In the genomic region with DNA sequence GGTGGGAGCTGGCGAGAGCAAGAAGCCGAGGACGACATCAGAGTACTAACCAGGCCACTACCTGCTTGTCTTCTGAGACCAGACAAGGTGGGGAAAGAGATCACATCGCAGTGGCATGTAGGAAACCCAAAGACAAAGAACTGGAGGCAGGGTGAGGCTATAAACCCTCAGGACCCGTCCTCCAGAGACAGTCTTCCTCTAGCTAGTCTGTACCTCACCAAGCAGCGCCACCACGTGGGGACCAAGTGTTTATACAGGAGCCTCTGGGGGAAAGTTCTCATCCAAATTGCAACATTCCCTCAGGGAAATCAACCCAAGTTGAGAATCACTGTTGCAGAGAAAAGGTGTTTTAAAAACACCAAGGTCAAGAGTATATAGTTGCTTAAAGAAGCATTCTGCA, we compare ENCODE assay signal across 19 mouse cellular contexts. TPM values are rescaled to one million over a fixed set of nuclear protein-coding genes. Genes with fewer than 3 reads are reported as not detected.
DNase-seq lines count a peak whose midpoint lies in the region; ATAC-seq and TF ChIP-seq lines count a peak whose summit lies in the region.
"Had no signal": no experiment of that assay in that cellular context is flagged by ENCODE, and none has a peak within 500 bp of the region (broad histone marks: within the 10 kb centered on the region; RNA-seq: fewer than 3 reads in every experiment).

No protein-coding gene starts in this region.

- H3K4me2 ChIP-seq in hindbrain, postnatal 0 days (ENCODE audit: low read depth, low read length), result no peak overlapping the region
- H3K4me2 ChIP-seq in hindbrain, embryonic 14.5 days (replicated peaks), result no peak overlapping the region
- H3K4me2 ChIP-seq: embryonic facial prominence, embryonic 15.5 days; liver, embryonic 15.5 days; neural tube, embryonic 13.5 days had no signal

- no peaks in the 10 kb centered on the region for H3K27me3 ChIP-seq in hindbrain, postnatal 0 days (ENCODE audit: insufficient read depth, low read length)
- no peaks in the 10 kb centered on the region for H3K27me3 ChIP-seq in hindbrain, embryonic 14.5 days (ENCODE audit: control insufficient read depth, insufficient read depth, low read length)
- H3K27me3 ChIP-seq: embryonic facial prominence, embryonic 15.5 days; liver, embryonic 15.5 days; neural tube, embryonic 13.5 days had no signal

- H3K27ac ChIP-seq in hindbrain, postnatal 0 days, result no peak overlapping the region
- no peak overlapping the region for H3K27ac ChIP-seq in hindbrain, embryonic 14.5 days
- H3K27ac ChIP-seq: embryonic facial prominence, embryonic 15.5 days; forebrain, embryonic 10.5 days; liver, embryonic 15.5 days; midbrain, embryonic 10.5 days; neural tube, embryonic 13.5 days had no signal

- WGBS in hindbrain, postnatal 0 days, result 84% methylated on average over 7 of the region's 7 CpGs
- 79% methylated on average over 7 of the region's 7 CpGs for WGBS in hindbrain, embryonic 14.5 days

- ATAC-seq in CD4-positive, CD25-positive, alpha-beta regulatory T cell, adult 4 months, result no peak
- no peak for ATAC-seq in hindbrain, postnatal 0 days
- no peak for ATAC-seq in hindbrain, embryonic 14.5 days (ENCODE audit: low FRiP score)

- H3K4me3 ChIP-seq in hindbrain, postnatal 0 days (ENCODE audit: low read length), result no peak overlapping the region
- no peak overlapping the region for H3K4me3 ChIP-seq in hindbrain, embryonic 14.5 days (replicated peaks; ENCODE audit: low read length)
- H3K4me3 ChIP-seq: embryonic facial prominence, embryonic 15.5 days; forebrain, embryonic 10.5 days; liver, embryonic 15.5 days; midbrain, embryonic 10.5 days; neural tube, embryonic 13.5 days had no signal

- H3K4me1 ChIP-seq in hindbrain, postnatal 0 days (ENCODE audit: insufficient read depth, low read length), result no peaks in the 10 kb centered on the region
- no peaks in the 10 kb centered on the region for H3K4me1 ChIP-seq in hindbrain, embryonic 14.5 days (replicated peaks; ENCODE audit: control insufficient read depth, insufficient read depth, low read length)
- H3K4me1 ChIP-seq: embryonic facial prominence, embryonic 15.5 days; forebrain, embryonic 10.5 days; liver, embryonic 15.5 days; midbrain, embryonic 10.5 days; neural tube, embryonic 13.5 days had no signal

- no peak overlapping the region for H3K9ac ChIP-seq in hindbrain, postnatal 0 days (replicated peaks; ENCODE audit: low read length)
- H3K9ac ChIP-seq in hindbrain, embryonic 14.5 days, result no peak overlapping the region
- H3K9ac ChIP-seq: embryonic facial prominence, embryonic 15.5 days; liver, embryonic 15.5 days; neural tube, embryonic 13.5 days had no signal

- peak; percentile 19; the same call in 1 of the 2 replicates for TF ChIP-seq CTCF in hindbrain, postnatal 0 days (IDR thresholded peaks at IDR 0.05; ENCODE audit: low read depth)

- peak; percentile 11 for DNase-seq in CD4-positive, CD25-positive, alpha-beta regulatory T cell, adult 2 months (ENCODE audit: low read depth, low spot score)
- DNase-seq in hindbrain, postnatal 0 days (ENCODE audit: low spot score), result peak; percentile 6
- DNase-seq in hindbrain, embryonic 14.5 days (ENCODE audit: low spot score), result no peak
- peak; percentile 25 for DNase-seq in thymus, postnatal 4 days
- no peak for DNase-seq in thymus, postnatal 36 days
- DNase-seq in B cell, adult 2 months, result no peak
- no peak for DNase-seq in cerebellum, adult 9-11 months
- DNase-seq: adrenal gland, adult 8-10 months; cerebellum, adult 8-10 months; heart, postnatal 4 days; left cerebral cortex, postnatal 4 days; lung, postnatal 14 days; right cerebral cortex, postnatal 14 days had no signal

- no peaks in the 10 kb centered on the region for H3K9me3 ChIP-seq in hindbrain, postnatal 0 days (ENCODE audit: low read length)
- no peaks in the 10 kb centered on the region for H3K9me3 ChIP-seq in hindbrain, embryonic 14.5 days (ENCODE audit: control insufficient read depth, low read length)
- H3K9me3 ChIP-seq: embryonic facial prominence, embryonic 15.5 days; forebrain, embryonic 10.5 days; liver, embryonic 15.5 days; midbrain, embryonic 10.5 days; neural tube, embryonic 13.5 days had no signal

- peaks cover 63% of the 10 kb centered on the region for H3K36me3 ChIP-seq in hindbrain, postnatal 0 days (ENCODE audit: insufficient read depth, low read length)
- H3K36me3 ChIP-seq in hindbrain, embryonic 14.5 days (replicated peaks; ENCODE audit: control insufficient read depth, insufficient read depth), result peaks cover 97% of the 10 kb centered on the region

RNA-seq across cellular contexts. Expression of gene Drosha, which starts 18.2 kb away (rescaled TPM):
- 10 to 100 TPM; 12.7 to 17.1 TPM for polyA plus RNA-seq in CD4-positive, CD25-positive, alpha-beta regulatory T cell, adult 4 months (2017; shearing (Covaris generic))
- 34.0 and 38.2 TPM in 2 replicates for total RNA-seq in hindbrain, postnatal 0 days (2014; rRNA removed)
- polyA plus RNA-seq in hindbrain, postnatal 0 days (2015; fragmentation: Nextera tagmentation; extraction: Ambion mirVana), result 32.3 and 33.7 TPM in 2 replicates
- 53.6 and 61.6 TPM in 2 replicates for polyA plus RNA-seq in hindbrain, embryonic 14.5 days (2014; fragmentation: Nextera tagmentation; extraction: Ambion mirVana)

RNA-seq across cellular contexts. Expression of gene 6030458C11Rik, which starts 18.4 kb away (rescaled TPM):
- 10 to 100 TPM; 37.6 to 44.9 TPM for polyA plus RNA-seq in CD4-positive, CD25-positive, alpha-beta regulatory T cell, adult 4 months (2017; shearing (Covaris generic))
- 15.1 and 21.3 TPM in 2 replicates for total RNA-seq in hindbrain, postnatal 0 days (2014; rRNA removed)
- polyA plus RNA-seq in hindbrain, postnatal 0 days (2015; fragmentation: Nextera tagmentation; extraction: Ambion mirVana), result 21.1 and 25.0 TPM in 2 replicates
- polyA plus RNA-seq in hindbrain, embryonic 14.5 days (2014; fragmentation: Nextera tagmentation; extraction: Ambion mirVana), result 20.1 and 29.3 TPM in 2 replicates

Comparison
In these comparisons a context has a peak if more than half of its experiments do, and no peak if none do; other contexts are left out.
1. DNase-seq: peak in CD4-positive, CD25-positive, alpha-beta regulatory T cell, adult 2 months (single experiment), hindbrain, postnatal 0 days (single experiment) and thymus, postnatal 4 days (single experiment); none in hindbrain, embryonic 14.5 days (single experiment), thymus, postnatal 36 days (0 of 2), B cell, adult 2 months (0 of 2) and cerebellum, adult 9-11 months (single experiment).